Mouse (Mus musculus) E14TG2a.4 (cell line): ENCODE measurements around the gene Lcn12.
A peak's percentile ranks its signal among the peaks of the same experiment; 100 is the strongest.

Source experiments
- H3K27me3 ChIP-seq: 2 replicates; pipeline ENCODE4 v1.6.1; 2014; ENCODE audit warnings: low read length, control low read depth; ENCODE audit not compliant: insufficient read depth
- H3K36me3 ChIP-seq: 2 replicates; pipeline ENCODE4 v1.6.1; 2014; ENCODE audit warnings: low read length, control low read depth; ENCODE audit not compliant: insufficient read depth
- H3K4me1 ChIP-seq: replicated peaks from 2 replicates; pipeline ENCODE4 v1.6.1; 2014; ENCODE audit warnings: low read depth, low read length, control low read depth
- H3K4me3 ChIP-seq: replicated peaks from 2 replicates; pipeline ENCODE4 v1.5.1; 2014; ENCODE audit warnings: mild to moderate bottlenecking, low read length
- H3K9me3 ChIP-seq: 2 replicates; pipeline ENCODE4 v1.6.1; 2014; ENCODE audit warnings: low read length, control low read depth
- CTCF ChIP-seq: conservative IDR thresholded peaks from 2 replicates; pipeline ENCODE4 v1.5.1; 2014; ENCODE audit warnings: low read length
- NANOG ChIP-seq: IDR thresholded peaks from 2 replicates; pipeline ENCODE4 v1.6.1; 2014; ENCODE audit warnings: borderline replicate concordance, low read length, mixed read lengths
- POU5F1 ChIP-seq: IDR thresholded peaks from 2 replicates; pipeline ENCODE4 v1.6.1; 2014; ENCODE audit warnings: low read length, borderline replicate concordance

Lcn12 gene

DNA sequence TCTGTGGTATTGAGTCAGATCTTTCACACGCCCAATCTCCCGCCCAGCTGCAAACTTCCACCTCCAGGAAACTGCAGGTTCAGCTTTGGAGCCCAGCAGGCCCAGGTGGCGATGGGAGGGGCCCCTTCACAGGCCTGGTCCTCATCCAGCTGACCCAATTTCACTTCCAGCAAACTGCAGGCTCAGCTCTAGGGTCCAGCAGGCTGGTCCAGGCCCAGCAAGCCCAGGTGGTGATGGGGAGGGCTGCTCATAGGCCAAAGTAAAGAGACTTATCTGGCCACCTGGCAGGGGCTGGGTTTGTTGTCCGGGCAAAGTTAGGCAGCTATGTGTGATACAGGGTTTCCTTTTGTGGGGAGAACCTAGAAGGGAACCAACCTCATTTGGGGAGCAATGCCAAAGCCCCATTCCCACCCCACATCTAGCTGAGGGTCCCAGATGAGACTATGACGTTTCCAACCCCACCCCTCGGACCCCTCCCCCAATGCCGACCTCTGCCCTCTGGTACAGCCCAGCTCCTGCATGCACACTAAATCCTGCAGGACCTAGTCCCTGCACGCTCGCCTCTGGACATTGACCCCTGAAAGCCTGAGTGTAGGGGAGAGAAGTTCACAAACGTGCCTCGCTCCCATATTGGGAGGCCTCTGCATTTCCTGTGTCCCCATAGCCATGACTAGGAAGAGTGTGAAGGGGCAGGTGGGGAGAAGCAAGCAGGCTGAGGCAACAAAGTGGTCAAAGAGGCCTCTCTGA is 8.6 kb downstream of the Lcn12 start:
- TF ChIP-seq NANOG = no peak
- no peak for TF ChIP-seq CTCF
- TF ChIP-seq POU5F1 = no peak
- H3K9me3 ChIP-seq = no peaks in the 10 kb centered on the region
- H3K36me3 ChIP-seq = no peaks in the 10 kb centered on the region
- 0 out of 2 replicates have a peak, but pooled peaks cover 3% of the 10 kb centered on the region for H3K4me1 ChIP-seq
- H3K27me3 ChIP-seq = 0 out of 2 replicates have a peak, but pooled peaks cover 6% of the 10 kb centered on the region
- H3K4me3 ChIP-seq = no peak overlapping the region

DNA sequence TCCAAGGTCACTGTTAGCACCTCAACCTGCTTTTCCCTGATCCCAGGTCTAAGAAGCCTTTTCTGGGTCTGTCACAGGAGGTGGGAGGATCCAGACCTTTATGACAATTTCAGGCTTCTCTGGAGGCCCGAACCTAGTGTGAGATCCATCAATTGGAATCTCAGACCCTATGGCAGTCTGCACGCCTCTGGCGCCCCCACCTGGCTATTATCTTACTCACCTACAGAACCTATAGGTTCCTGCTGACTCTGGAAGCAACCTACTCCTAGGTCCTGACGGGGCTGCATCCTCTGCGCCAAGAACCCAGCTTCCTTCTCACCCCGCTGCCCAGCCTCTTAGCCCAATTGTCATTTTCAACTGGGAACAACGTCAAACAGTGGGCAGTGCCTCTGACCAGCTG is 10.7 kb downstream of the Lcn12 start:
- no peaks in the 10 kb centered on the region for H3K9me3 ChIP-seq
- 0 out of 2 replicates have a peak, but pooled peaks cover 6% of the 10 kb centered on the region for H3K27me3 ChIP-seq
- TF ChIP-seq CTCF (peak; percentile 42), POU5F1 (no peak)
- H3K36me3 ChIP-seq = no peaks in the 10 kb centered on the region
- 0 out of 2 replicates have a peak, but pooled peaks cover 3% of the 10 kb centered on the region for H3K4me1 ChIP-seq
- H3K4me3 ChIP-seq = no peak overlapping the region

DNA sequence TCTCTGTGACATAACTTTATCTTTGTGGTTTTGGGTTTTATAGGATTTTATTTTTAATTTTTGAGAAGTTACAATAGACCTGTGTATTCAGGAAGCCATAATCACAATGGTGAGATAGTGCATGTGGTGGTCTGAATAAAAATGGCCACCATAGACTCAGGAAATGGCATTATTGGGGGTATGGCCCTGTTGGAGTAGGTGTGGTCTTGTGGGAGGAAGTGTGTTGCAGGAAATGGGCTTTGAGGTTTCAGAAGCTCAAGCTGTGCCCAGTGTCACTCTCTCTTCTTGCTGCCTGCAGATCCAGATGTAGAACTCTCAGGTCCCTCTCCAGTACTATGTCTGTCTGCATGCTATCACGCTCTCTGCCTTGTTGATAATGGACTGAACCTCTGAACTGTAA is 13.2 kb downstream of the Lcn12 start:
- H3K36me3 ChIP-seq = no peaks in the 10 kb centered on the region
- no peaks in the 10 kb centered on the region for H3K9me3 ChIP-seq
- peaks cover 19% of the 10 kb centered on the region for H3K27me3 ChIP-seq
- H3K4me3 ChIP-seq = no peak overlapping the region
- TF ChIP-seq NANOG (no peak), POU5F1 (no peak), CTCF (no peak)
- 0 out of 2 replicates have a peak, but pooled peaks cover 3% of the 10 kb centered on the region for H3K4me1 ChIP-seq

DNA sequence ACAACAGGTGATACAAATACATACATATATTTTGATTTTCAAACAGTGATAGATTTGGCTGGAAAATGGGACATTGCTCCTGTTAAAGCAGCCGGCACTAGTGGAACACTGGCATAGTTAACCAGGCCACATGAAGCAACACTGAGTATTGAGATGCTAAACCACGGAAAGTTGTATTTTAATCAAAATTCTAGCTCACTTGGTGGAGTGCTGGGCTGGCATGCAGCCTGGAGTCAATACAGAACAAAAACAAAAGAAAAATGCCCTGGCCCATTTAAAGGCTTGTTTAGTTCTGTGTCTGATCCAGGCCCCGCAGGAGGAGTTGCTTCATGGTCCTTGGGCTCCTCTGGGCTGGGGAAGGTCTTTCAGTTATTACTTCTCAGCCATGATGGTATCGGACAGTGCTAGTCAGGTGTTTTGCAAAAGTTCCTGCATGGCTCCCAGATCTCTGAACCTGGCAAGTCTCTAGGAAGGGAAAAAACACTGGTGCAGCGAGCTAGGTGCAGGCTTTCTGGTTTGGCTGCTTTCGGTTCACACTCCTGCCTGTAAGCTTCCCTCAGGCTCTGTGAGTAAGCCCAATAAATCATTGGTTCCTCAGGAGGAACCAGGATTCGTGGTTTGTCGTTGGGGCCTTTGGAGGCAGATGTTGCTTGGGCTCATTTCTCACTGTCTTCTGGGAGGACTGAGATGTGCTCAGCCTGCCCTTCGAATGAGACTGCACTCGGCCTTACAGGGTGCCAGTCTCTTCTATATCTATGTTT is 14.0 kb downstream of the Lcn12 start:
- Histone ChIP-seq H3K4me3 (no peak overlapping the region), H3K9me3 (no peaks in the 10 kb centered on the region), H3K27me3 (peaks cover 24% of the 10 kb centered on the region), H3K36me3 (no peaks in the 10 kb centered on the region), H3K4me1 (0 out of 2 replicates have a peak, but pooled peaks cover under 1% of the 10 kb centered on the region)
- TF ChIP-seq CTCF (no peak), POU5F1 (no peak), NANOG (no peak)

GRCm38 (mm10) chr2:25477967-25478675 is 15.6 kb downstream of the Lcn12 start:
- TF ChIP-seq CTCF (no peak), NANOG (no peak), POU5F1 (no peak)
- no peak overlapping the region for H3K4me3 ChIP-seq
- no peaks in the 10 kb centered on the region for H3K4me1 ChIP-seq
- H3K27me3 ChIP-seq = peaks cover 18% of the 10 kb centered on the region
- no peaks in the 10 kb centered on the region for H3K9me3 ChIP-seq
- H3K36me3 ChIP-seq = no peaks in the 10 kb centered on the region

GRCm38 (mm10) chr2:25477541-25477940 is 16.2 kb downstream of the Lcn12 start:
- TF ChIP-seq CTCF (no peak), NANOG (no peak), POU5F1 (no peak)
- Histone ChIP-seq H3K36me3 (no peaks in the 10 kb centered on the region), H3K27me3 (peaks cover 18% of the 10 kb centered on the region)

GRCm38 (mm10) chr2:25472550-25472949 is 21.2 kb downstream of the Lcn12 start:
- H3K36me3 ChIP-seq = no peaks in the 10 kb centered on the region
- no peaks in the 10 kb centered on the region for H3K9me3 ChIP-seq
- H3K4me1 ChIP-seq = peaks cover 16% of the 10 kb centered on the region
- H3K27me3 ChIP-seq = peaks cover 37% of the 10 kb centered on the region
- no peak for TF ChIP-seq NANOG
- TF ChIP-seq CTCF = no peak
- no peak for TF ChIP-seq POU5F1
- H3K4me3 ChIP-seq = no peak overlapping the region

More at GRCm38 (mm10) chr2:25477541-25477940, 16.2 kb downstream of the Lcn12 start:
- no peaks in the 10 kb centered on the region for H3K9me3 ChIP-seq
- H3K4me1 ChIP-seq = no peaks in the 10 kb centered on the region
- no peak overlapping the region for H3K4me3 ChIP-seq

- Histone ChIP-seq H3K9me3 (no peaks in the 10 kb centered on the region), H3K4me1 (peaks cover 22% of the 10 kb centered on the region), H3K27me3 (peaks cover 19% of the 10 kb centered on the region; the same call in 1 of the 2 replicates), H3K36me3 (no peaks in the 10 kb centered on the region), H3K4me3 (no peak within 1 kb of the TSS)
- no peak for TF ChIP-seq CTCF
These were observed 23.7 kb downstream of the Lcn12 start, which contains the start of gene Ptgds for GRCm38 (mm10) chr2:25469969-25470368. TSS of gene Ptgds (minus strand) at chr2:25470046.
